Mouse (Mus musculus): ENCODE data around the gene Szt2.

Szt2 gene

DNA sequence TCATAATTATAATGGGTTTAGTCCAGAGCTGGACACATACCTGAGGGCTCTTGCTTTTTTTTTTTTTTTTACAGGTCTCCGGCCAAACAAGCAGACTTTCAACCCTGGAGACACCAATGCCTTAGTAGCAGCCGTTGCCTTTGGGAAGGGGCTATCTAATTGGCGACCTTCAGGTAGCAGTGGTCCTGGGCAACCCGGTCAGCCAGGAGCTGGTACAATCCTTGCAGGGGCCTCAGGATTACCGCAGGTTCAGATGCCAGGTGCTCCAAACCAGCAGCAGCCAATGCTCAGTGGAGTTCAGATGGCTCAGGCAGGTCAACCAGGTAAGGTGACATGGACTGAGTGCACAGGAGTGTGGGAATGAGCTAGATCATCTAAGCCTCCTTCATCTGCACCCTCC lies 4.5 kb upstream of the Szt2 start:
- in situ Hi-C loops (cut with MseI, MboI), result no loop called here

- in situ Hi-C loops (cut with MseI, MboI), result no loop called here
Measured at GRCm38 (mm10) chr4:118410871-118411270, 1.8 kb upstream of the Szt2 start.

GRCm38 (mm10) chr4:118402701-118403100 lies 6.4 kb downstream of the Szt2 start:
- in situ Hi-C loops (cut with MseI, MboI), result no loop called here

DNA sequence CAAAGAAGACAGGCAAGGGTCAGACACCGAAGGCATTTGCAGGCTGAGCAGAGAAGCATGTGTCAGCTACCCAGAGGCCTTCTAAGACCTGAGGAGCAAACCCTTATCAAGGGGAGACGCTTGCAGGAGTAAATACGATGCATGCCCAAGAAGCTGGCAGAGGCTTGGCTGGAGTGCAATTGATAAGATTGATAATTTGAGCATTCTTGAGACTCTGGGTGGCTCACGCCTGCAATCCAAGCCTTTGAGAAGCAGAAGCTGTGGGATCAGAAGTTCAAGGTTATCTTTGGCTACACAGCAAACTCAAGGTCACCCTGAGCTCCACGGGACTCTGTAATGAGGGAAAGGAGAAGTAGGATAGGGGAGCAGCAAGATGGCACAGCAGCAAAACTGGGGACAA lies 7.2 kb downstream of the Szt2 start:
- in situ Hi-C loops (cut with MseI, MboI), result no loop called here

GRCm38 (mm10) chr4:118401421-118401820 lies 7.7 kb downstream of the Szt2 start:
- in situ Hi-C loops (cut with MseI, MboI), result no loop called here

DNA sequence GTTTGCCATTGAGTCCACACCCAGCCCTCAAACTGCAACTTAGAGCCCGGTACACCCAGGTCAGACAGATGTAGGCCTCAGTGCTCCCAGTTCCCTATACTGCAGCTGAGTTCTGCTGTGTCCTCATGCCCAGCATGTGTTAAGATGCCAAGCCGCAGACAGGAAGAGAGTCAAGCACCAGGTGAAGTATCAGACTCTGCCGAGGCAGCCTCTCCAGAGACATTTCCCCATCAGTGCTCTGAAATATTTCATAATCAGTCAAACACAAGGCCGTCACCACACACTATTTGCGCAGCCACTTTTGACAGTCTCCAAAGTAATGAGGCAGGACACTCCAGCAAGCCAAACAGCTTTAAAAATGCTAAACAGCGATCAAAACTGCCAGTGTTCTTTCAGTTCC lies 10.7 kb downstream of the Szt2 start:
- in situ Hi-C loops (cut with MseI, MboI), result no loop called here

GRCm38 (mm10) chr4:118396433-118396832 lies 12.6 kb downstream of the Szt2 start:
- in situ Hi-C loops (cut with MseI, MboI), result no loop called here

DNA sequence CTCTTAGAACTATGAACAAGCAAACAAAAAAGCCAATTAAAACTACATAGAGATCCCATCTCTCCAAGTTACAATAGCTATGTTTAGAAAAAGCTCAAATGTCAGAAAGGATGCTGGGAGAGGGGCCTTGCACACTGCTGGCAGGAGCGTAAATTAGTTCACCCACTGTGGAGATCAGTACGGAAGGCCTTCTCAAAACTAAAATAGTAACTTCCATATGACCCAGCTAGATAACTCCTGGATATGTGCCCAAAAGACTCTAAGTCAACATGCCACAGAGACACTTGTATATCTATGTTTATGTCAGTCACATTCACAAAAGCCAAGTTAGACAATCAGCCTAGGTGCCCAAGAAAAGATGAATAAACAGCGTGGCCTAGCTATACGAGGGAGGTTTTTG lies 13.8 kb downstream of the Szt2 start:
- in situ Hi-C loops (cut with MseI, MboI), result no loop called here

GRCm38 (mm10) chr4:118394505-118394904 lies 14.6 kb downstream of the Szt2 start:
- in situ Hi-C loops (cut with MseI, MboI), result no loop called here

GRCm38 (mm10) chr4:118390146-118390545 lies 18.9 kb downstream of the Szt2 start:
- in situ Hi-C loops (cut with MseI, MboI), result no loop called here

DNA sequence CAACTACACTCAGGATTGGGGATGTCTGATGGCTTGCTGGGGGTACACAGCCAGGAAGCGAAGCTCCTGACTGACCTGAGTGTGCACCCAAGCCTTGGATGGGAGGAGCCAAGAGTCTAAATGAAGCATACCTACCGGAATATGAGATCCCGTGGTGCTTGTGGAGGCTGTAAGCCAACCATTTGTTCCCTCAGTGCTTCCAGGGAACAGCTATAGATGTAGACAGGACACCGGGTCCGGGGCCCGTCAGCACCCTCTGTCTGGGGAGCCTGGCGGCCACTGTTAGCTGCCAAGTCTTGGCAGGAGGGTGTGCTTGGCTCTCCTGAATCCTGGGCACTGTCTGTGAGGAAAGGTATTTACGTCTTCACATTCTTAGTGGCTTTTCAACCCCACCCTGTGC lies 21.8 kb downstream of the Szt2 start:
- in situ Hi-C loops (cut with MseI, MboI), result no loop called here

- in situ Hi-C loops (cut with MseI, MboI), result no loop called here
Measured at GRCm38 (mm10) chr4:118383271-118383670, 25.8 kb downstream of the Szt2 start.

DNA sequence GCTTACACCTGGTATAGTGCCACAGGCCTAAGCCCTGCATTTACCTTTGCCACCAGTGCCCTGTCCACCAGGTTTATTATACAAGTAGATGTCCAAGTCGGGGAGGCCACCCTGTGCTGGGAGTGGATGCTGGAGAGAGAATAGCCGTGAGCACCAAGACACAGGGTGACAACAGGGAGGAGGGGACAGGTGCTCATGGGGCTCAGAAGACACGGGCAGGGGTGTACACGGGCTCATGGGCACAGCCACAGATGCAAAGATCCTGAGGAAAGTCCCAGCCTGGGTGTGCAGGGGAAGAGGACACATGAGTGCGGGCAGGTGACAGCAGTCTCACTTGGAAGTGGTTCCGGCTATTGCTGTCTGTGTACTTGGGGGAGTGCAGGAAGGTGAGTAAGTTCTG lies 33.1 kb downstream of the Szt2 start:
- in situ Hi-C loops (cut with MseI, MboI), result no loop called here

- in situ Hi-C loops (cut with MseI, MboI), result no loop called here
Measured at GRCm38 (mm10) chr4:118371822-118372221, 37.3 kb downstream of the Szt2 start.

- in situ Hi-C loops (cut with MseI, MboI), result no loop called here
Measured at GRCm38 (mm10) chr4:118368616-118369015, 40.5 kb downstream of the Szt2 start.

GRCm38 (mm10) chr4:118367551-118367950 lies 41.5 kb downstream of the Szt2 start:
- in situ Hi-C loops (cut with MseI, MboI), result no loop called here

DNA sequence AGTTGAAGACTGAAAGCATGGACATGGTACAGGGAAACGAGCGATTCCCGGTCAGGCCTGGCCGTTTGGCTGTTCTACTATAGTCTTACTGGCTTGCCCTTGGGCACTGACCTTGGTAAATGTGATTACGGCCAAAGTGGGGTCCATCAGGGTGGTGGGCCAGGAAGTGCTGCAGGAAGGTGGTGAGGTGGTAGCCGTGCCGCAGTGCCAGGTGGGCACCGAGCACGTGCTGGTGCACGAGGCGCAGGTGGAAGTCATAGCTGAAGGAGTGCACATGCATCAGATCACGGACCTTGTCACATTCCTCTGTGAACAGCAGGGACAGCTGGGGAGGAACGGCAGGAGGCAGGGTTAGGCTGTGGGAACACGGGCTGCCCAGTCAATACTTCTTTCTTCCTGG lies 43.1 kb downstream of the Szt2 start:
- in situ Hi-C loops (cut with MseI, MboI), result no loop called here

DNA sequence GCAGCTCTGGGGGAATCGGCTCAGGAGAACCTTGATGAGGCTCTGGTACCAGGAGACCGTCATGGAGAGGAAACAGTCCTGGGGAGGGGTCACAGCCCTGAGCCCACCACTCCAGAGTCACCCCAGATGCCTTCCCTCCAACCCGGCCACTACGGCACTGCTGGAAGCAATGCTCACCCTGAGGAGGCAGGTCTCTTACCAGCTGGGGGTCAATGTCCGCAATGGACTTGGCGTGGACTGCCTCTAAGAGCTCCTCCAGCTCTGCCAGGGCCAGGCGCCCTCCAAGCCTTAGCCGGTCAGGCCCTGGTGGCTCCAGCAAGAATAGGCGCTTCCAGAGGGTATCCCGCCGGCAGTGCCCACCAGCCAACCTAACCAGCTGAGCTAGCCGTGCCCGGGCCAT lies 44.4 kb downstream of the Szt2 start:
- in situ Hi-C loops (cut with MseI, MboI), result no loop called here

DNA sequence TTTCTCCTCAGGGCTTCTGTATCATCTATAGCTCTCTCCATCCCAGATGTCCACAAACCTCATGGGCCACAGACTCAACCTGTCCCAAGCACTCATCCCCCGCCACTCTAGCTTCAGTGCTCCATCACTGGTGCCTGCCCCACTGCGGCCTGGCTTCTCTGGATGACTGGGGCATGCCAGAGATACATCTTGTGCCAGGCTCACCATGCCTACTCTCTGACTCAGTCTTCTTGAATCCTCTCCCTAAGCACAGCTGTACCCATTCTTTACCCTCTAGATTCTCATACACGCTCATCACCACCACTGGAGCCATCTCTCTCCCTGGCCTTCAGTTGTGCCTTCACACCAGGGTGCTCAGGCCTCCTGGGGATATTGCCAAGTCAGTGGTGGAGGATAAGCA lies 45.1 kb downstream of the Szt2 start:
- in situ Hi-C loops (cut with MseI, MboI), result no loop called here

GRCm38 (mm10) chr4:118362879-118363278 lies 46.2 kb downstream of the Szt2 start:
- in situ Hi-C loops (cut with MseI, MboI), result no loop called here

- in situ Hi-C loops (cut with MseI, MboI), result no loop called here
Measured at GRCm38 (mm10) chr4:118361451-118361850, 47.6 kb downstream of the Szt2 start.

DNA sequence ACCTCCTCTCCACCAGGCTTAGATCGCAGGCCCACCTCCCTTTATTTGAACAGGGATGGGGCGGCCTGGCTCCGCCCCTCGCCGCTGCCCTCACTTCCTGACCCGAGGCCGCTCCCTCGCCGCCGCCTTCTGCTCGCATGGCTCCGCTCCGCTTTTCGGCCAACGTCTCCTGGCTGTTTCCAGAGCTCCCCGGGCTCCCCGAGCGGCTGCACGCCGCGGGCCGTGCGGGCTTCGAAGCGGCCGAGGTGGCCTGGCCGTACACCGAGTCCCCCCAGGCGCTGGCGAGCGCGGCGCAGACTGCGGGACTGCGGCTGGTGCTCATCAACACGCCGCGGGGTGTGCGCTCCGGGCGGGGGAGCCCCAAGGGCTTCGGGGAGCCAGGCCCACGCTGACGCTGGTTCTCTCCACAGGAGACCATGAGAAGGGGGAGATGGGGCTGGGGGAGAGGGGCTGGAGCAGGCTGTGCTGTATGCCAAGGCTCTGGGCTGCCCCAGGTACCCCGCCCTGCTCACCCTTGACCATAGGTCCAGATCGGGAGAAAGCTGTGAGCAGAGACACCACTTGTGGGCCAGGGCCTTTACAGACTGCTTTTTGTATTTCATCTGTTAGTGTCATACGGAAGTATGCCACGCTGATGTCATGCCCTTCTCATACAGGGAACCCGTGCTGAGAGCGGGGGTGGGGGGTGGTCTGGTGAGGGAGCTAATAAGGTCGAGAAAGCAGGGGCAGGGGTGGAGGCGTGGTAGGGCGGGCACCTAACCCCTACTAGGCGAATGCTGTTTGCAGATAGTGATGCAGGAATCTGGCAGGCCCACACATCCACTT lies 49.0 kb downstream of the Szt2 start:
- in situ Hi-C loops (cut with MseI, MboI), result no loop called here

GRCm38 (mm10) chr4:118359211-118359895 lies 49.7 kb downstream of the Szt2 start:
- in situ Hi-C loops (cut with MseI, MboI), result no loop called here

All from mouse trophoblast stem cell (cell line).